Mouse (Mus musculus) cerebellum, postnatal 36 days (tissue): ENCODE results near the gene Mark4.

Experiments
- DNase-seq, 2 experiments: peaks; one replicate each; pipeline ENCODE4 v3.0.0; 2021 to 2022; ENCODE audit warnings: mixed read lengths in 2 of 2

The Mark4 gene

GRCm38 (mm10) chr7:19388699-19389413 is 69.8 kb downstream of the Mark4 start:
- no peak for DNase-seq

- no peak for DNase-seq
Observed at GRCm38 (mm10) chr7:19383708-19384107, 74.9 kb downstream of the Mark4 start.

GRCm38 (mm10) chr7:19382166-19382541 is 76.5 kb downstream of the Mark4 start:
- DNase-seq: no peak

GRCm38 (mm10) chr7:19381377-19382165 is 77.0 kb downstream of the Mark4 start, which contains the start of gene Ercc2:
TSS of gene Ercc2 (plus strand) at chr7:19382010.
- DNase-seq: peak; percentile 98 to 99

- DNase-seq: no peak
Observed at GRCm38 (mm10) chr7:19378049-19378448, 80.6 kb downstream of the Mark4 start.

GRCm38 (mm10) chr7:19376019-19376418 is 82.6 kb downstream of the Mark4 start:
- DNase-seq: no peak

GRCm38 (mm10) chr7:19375368-19375767 is 83.3 kb downstream of the Mark4 start:
- DNase-seq: no peak
